Mouse (Mus musculus): ENCODE measurements around the gene 1700001C02Rik. TPM values are rescaled to one million over a fixed set of nuclear protein-coding genes. Genes with fewer than 3 reads are reported as not detected.

1700001C02Rik gene
- polyA plus RNA-seq (2012; rRNA removed), result 0.25 and 1.1 TPM in 2 replicates

DNA sequence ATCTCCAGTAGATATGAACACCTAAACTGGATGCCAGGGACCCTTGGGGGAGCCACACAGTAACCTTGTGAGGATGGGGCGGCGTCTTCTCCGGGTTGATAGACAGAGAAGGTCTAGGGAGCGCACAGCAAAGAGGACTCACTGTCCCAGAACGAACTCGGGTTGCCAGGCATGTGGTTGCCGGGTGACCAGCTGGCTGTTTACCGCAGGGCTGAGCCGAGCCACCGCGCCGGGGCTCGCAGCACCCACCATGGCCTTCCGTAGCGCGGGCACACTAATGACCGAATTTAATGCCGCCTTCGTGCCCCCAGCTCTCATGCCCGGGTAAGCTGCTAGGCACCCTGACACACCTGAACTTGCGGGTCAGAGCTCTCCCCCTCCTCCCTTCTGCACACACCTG is at the start of gene 1700001C02Rik:
Gene 1700001C02Rik (plus strand): TSS at position 187 of the 400 bp plus-strand sequence.
- Histone ChIP-seq H3K27ac (ENCODE audit: insufficient read depth, low read length) (no peak within 1 kb of the TSS), H3K4me1 (ENCODE audit: control insufficient read depth, insufficient read depth, low read length) (peaks cover 5% of the 10 kb centered on the region), H3K4me3 (ENCODE audit: insufficient read depth, low read length) (0 out of 2 replicates have a peak within 1 kb of the TSS, but pooled peaks have one; percentile 10)
- no peak for TF ChIP-seq CTCF (IDR thresholded peaks at IDR 0.05; ENCODE audit: extremely low read depth, insufficient read depth, low read length)
- TF ChIP-seq POLR2A (IDR thresholded peaks at IDR 0.05; ENCODE audit: extremely low read depth, insufficient read depth, low read length), result no peak

DNA sequence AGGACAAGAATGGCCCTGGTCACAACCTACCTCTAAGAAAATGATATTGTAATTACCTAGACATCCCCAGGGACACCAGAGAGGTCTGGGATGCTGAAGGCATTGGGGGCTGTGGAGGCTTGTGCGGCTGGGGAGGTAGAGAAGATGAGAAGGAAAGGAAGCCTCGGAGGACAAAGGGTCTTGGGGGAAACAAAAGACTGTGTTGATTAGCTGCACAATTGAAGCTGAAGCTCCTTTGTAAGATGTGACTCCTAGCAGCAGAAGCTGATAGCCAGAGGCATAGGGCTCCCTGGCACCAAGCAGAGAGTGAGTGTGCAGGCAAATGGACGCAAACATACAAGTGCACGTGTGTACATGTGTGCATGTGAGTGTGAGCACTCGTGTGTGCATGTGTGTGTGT is 49.2 kb upstream of the 1700001C02Rik start:
- no peak overlapping the region for H3K4me3 ChIP-seq (ENCODE audit: insufficient read depth, low read length)
- H3K27ac ChIP-seq (ENCODE audit: insufficient read depth, low read length), result no peak overlapping the region
- TF ChIP-seq POLR2A (IDR thresholded peaks at IDR 0.05; ENCODE audit: extremely low read depth, insufficient read depth, low read length) (no peak), CTCF (IDR thresholded peaks at IDR 0.05; ENCODE audit: extremely low read depth, insufficient read depth, low read length) (no peak)
- H3K4me1 ChIP-seq (ENCODE audit: control insufficient read depth, insufficient read depth, low read length), result no peaks in the 10 kb centered on the region

DNA sequence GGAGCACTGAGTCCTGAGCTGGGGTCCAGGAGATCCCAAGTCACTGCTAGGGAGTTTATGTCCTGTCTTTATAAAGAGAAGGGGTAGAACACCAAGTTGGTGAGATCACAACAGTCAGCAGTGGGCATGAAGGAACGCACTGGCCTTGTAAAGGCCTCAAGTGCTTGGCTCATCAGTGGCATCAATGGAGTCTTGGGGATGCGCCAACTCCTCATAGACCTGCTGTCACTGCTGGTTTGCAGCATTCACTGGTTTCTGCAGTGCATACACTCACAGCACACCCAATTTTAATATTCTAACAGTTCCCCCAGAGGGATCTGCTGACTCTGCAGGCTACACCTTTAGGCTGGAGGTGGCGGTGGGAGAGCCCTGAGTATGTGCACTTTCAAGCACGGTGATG is 42.7 kb upstream of the 1700001C02Rik start:
- Histone ChIP-seq H3K4me3 (ENCODE audit: insufficient read depth, low read length) (no peak overlapping the region), H3K4me1 (ENCODE audit: control insufficient read depth, insufficient read depth, low read length) (no peaks in the 10 kb centered on the region), H3K27ac (ENCODE audit: insufficient read depth, low read length) (no peak overlapping the region)
- TF ChIP-seq POLR2A (IDR thresholded peaks at IDR 0.05; ENCODE audit: extremely low read depth, insufficient read depth, low read length) (no peak), CTCF (IDR thresholded peaks at IDR 0.05; ENCODE audit: extremely low read depth, insufficient read depth, low read length) (no peak)

DNA sequence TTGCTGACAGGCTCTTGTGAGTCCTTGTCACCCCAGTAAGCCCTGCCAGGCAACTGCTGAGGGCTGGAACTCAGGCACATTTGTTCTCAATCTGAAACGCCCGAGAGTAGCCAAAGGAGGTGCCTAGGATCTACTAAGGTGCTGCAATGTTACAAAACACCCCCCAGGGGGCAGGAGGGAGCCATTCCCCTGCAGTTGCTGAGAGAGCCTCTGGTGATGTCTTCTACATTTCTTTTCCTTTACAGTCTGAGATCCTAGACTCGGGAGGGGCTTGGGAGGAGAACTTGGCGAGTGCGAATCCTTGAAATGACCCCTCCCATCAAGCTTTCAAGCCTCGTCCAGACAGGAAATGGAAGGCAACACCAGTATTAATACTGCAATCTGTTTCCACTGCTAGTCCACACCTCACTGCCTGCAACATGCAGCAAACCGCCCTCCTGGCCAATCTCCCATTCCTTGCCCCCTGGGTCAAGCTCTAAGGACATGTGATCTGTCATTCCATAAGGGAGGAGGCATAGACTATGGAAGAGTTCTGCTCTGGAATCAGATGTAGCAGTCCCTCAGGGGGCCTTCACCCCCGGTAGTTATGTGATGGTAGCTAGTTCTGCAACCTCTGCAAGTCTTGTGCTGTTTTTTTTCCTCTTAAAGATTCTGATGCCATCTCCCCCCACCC is 42.1 kb upstream of the 1700001C02Rik start:
- no peak overlapping the region for H3K27ac ChIP-seq (ENCODE audit: insufficient read depth, low read length)
- TF ChIP-seq CTCF (IDR thresholded peaks at IDR 0.05; ENCODE audit: extremely low read depth, insufficient read depth, low read length) (peak; percentile 80), POLR2A (IDR thresholded peaks at IDR 0.05; ENCODE audit: extremely low read depth, insufficient read depth, low read length) (no peak)
- H3K4me1 ChIP-seq (ENCODE audit: control insufficient read depth, insufficient read depth, low read length), result no peaks in the 10 kb centered on the region
- no peak overlapping the region for H3K4me3 ChIP-seq (ENCODE audit: insufficient read depth, low read length)

DNA sequence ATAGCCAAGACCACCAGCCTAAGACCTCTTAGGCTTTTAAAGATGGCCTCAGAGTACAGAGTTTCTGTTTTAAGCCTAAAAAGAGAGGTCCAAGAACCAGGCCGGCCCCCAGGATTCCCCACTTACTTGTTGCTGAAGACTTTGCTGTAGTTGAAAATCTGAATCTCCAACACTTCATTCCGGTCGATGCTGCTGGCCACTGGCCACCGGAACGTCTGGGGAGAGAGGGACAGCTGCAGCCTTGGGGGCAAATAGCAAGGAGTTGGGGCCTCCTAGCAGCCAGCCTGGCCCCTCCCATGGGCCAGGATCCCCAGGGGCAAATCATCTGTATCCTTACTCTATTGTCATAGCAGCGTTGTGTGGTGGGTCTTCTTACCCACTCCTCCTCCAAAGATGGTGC is 38.4 kb upstream of the 1700001C02Rik start:
- Histone ChIP-seq H3K27ac (ENCODE audit: insufficient read depth, low read length) (no peak overlapping the region), H3K4me3 (ENCODE audit: insufficient read depth, low read length) (no peak overlapping the region), H3K4me1 (ENCODE audit: control insufficient read depth, insufficient read depth, low read length) (no peaks in the 10 kb centered on the region)
- TF ChIP-seq CTCF (IDR thresholded peaks at IDR 0.05; ENCODE audit: extremely low read depth, insufficient read depth, low read length), result no peak
- TF ChIP-seq POLR2A (IDR thresholded peaks at IDR 0.05; ENCODE audit: extremely low read depth, insufficient read depth, low read length), result no peak

DNA sequence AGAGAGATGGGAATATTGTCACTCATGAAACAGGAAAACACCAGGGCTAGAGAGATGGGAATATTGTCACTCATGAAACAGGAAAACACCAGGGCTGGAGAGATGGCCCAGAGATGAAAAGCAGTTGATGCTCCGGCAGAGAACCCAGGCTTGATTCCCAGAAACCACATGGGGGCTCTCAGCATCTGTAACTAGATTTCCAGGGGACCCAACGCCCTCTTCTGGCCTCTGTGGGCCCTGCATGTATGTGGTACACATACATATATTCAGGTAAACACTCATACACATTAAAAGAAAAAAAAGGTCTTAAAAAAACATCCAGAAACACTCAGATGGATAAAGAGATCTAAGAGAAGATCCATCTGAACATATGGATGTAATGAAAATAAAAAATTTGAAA is 26.9 kb upstream of the 1700001C02Rik start:
- Histone ChIP-seq H3K4me1 (ENCODE audit: control insufficient read depth, insufficient read depth, low read length) (no peaks in the 10 kb centered on the region), H3K4me3 (ENCODE audit: insufficient read depth, low read length) (no peak overlapping the region), H3K27ac (ENCODE audit: insufficient read depth, low read length) (no peak overlapping the region)
- no peak for TF ChIP-seq POLR2A (IDR thresholded peaks at IDR 0.05; ENCODE audit: extremely low read depth, insufficient read depth, low read length)
- TF ChIP-seq CTCF (IDR thresholded peaks at IDR 0.05; ENCODE audit: extremely low read depth, insufficient read depth, low read length), result no peak

DNA sequence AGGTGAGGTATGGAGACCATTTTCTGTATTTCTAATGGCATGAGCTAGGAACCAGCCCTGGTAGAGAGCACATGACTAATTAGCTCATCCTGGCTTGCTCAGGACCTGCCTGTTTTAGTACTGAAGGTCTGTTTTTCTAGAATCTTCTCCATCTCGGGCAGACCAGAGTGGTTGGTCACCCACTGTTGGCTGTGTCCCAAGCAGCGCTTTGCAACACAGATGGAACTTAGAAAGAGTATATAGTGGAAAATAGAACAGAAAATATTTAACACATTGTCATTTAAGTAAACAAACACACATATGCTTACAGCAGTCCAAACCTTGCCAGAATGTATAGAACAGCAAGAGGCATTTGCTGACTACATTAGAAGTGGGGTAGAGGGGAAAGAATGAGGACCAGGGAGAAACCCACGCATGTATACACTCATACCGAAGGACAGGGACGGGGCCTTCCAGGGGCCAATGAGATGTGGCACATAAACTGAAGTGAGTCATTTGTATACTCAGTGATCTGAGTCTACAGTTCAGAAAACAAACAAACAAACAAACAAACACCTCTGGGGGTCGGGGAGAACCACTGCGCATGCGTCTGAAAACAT is 25.4 kb upstream of the 1700001C02Rik start:
- H3K4me3 ChIP-seq (ENCODE audit: insufficient read depth, low read length), result no peak overlapping the region
- no peak overlapping the region for H3K27ac ChIP-seq (ENCODE audit: insufficient read depth, low read length)
- TF ChIP-seq CTCF (IDR thresholded peaks at IDR 0.05; ENCODE audit: extremely low read depth, insufficient read depth, low read length), result no peak
- H3K4me1 ChIP-seq (ENCODE audit: control insufficient read depth, insufficient read depth, low read length), result no peaks in the 10 kb centered on the region

DNA sequence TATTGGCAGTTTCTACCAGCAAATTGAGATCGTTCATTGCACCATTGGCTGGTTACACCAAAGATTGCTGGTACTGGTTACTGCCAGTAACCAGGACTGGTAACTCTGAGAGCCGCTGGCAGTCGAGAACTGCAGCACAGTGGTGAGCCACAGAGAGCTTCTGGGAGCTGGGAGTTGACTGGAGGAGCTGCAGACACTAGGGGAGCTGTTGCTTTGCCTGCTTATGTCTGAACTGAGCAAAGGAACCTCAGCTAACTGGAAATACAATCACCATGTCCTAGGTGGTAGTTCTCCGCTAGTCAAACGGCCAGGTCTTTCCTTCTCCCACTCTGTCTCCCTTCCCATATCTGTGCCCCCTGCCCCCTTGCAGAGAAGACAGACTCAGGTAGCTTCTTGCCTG is 23.7 kb upstream of the 1700001C02Rik start:
- Histone ChIP-seq H3K4me1 (ENCODE audit: control insufficient read depth, insufficient read depth, low read length) (no peaks in the 10 kb centered on the region), H3K27ac (ENCODE audit: insufficient read depth, low read length) (no peak overlapping the region), H3K4me3 (ENCODE audit: insufficient read depth, low read length) (no peak overlapping the region)
- TF ChIP-seq POLR2A (IDR thresholded peaks at IDR 0.05; ENCODE audit: extremely low read depth, insufficient read depth, low read length), result no peak
- peak; percentile 57 for TF ChIP-seq CTCF (IDR thresholded peaks at IDR 0.05; ENCODE audit: extremely low read depth, insufficient read depth, low read length)

DNA sequence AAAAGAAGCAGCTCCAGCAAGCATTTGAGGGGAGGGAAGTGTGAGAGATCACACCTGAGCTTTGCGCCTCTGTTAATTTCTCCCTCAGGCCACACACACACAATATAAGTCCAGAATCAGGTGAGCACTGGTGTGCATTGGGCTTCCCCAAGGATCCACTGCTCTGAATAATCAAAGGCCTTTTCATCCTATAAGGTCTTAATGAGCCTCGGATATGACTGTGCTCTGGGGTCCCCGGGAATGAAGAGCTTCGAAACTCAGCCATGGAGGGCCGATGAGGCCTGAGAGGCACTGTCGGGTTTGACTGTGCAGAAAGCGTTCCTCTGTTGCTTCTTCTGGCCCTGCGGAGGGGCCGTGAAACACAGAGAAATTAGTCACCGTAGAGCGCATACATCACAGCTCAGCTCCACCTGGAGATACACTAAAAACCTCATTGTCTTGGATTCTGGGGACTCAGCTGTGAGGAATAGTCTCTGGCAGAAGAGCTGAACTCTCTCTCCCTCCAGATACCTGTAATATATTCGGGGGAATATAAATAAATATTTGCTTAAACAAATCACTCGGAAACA is 21.4 kb upstream of the 1700001C02Rik start:
- no peaks in the 10 kb centered on the region for H3K4me1 ChIP-seq (ENCODE audit: control insufficient read depth, insufficient read depth, low read length)
- TF ChIP-seq POLR2A (IDR thresholded peaks at IDR 0.05; ENCODE audit: extremely low read depth, insufficient read depth, low read length) (no peak), CTCF (IDR thresholded peaks at IDR 0.05; ENCODE audit: extremely low read depth, insufficient read depth, low read length) (no peak)
- no peak overlapping the region for H3K4me3 ChIP-seq (ENCODE audit: insufficient read depth, low read length)
- H3K27ac ChIP-seq (ENCODE audit: insufficient read depth, low read length), result no peak overlapping the region

DNA sequence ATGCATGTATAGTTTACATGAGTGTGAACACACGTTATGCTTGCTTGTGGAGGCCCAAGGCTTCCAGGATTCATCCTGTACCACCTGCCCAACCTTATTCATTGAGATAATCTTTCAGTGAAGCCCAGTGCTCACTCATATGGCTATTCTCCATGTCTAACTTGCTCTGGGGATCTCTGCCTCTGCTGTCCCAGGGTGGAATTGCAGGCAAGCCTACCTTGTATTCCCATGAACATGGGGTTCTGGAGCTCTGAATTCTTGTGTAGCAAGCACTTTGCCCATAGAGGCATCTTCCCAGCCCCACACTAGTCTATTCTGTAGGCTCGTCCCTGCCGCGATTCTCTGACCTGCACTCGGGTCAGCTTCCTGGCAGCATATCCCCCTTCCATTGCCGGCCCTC is 9.8 kb upstream of the 1700001C02Rik start:
- H3K4me1 ChIP-seq (ENCODE audit: control insufficient read depth, insufficient read depth, low read length), result no peaks in the 10 kb centered on the region
- no peak overlapping the region for H3K4me3 ChIP-seq (ENCODE audit: insufficient read depth, low read length)
- no peak overlapping the region for H3K27ac ChIP-seq (ENCODE audit: insufficient read depth, low read length)
- no peak for TF ChIP-seq POLR2A (IDR thresholded peaks at IDR 0.05; ENCODE audit: extremely low read depth, insufficient read depth, low read length)
- TF ChIP-seq CTCF (IDR thresholded peaks at IDR 0.05; ENCODE audit: extremely low read depth, insufficient read depth, low read length), result peak; percentile 58

Measured in cortical plate, adult 2 months (tissue).